Mouse (Mus musculus) kidney, adult 18-20 months (tissue): ENCODE data around the gene Nfatc3.
A peak's percentile ranks its signal among the peaks of the same experiment; 100 is the strongest.

ENCODE experiments used
- DNase-seq: peaks from one replicate; pipeline ENCODE4 v3.0.0; 2021

Nfatc3 gene

GRCm38 (mm10) chr8:106127882-106128410 lies 69.3 kb downstream of the Nfatc3 start:
- DNase-seq = no peak

- no peak for DNase-seq
Observed at GRCm38 (mm10) chr8:106129232-106129930, 70.7 kb downstream of the Nfatc3 start.

GRCm38 (mm10) chr8:106129997-106130396 lies 71.4 kb downstream of the Nfatc3 start:
- no peak for DNase-seq

GRCm38 (mm10) chr8:106130505-106130904 lies 71.9 kb downstream of the Nfatc3 start:
- no peak for DNase-seq

GRCm38 (mm10) chr8:106131021-106131420 lies 72.4 kb downstream of the Nfatc3 start:
- no peak for DNase-seq

- DNase-seq = no peak
Observed at GRCm38 (mm10) chr8:106131488-106132222, 73.0 kb downstream of the Nfatc3 start.

- no peak for DNase-seq
Observed at GRCm38 (mm10) chr8:106132356-106132755, 73.7 kb downstream of the Nfatc3 start.

- no peak for DNase-seq
Observed at GRCm38 (mm10) chr8:106133526-106133925, 74.9 kb downstream of the Nfatc3 start.

GRCm38 (mm10) chr8:106133946-106134345 lies 75.3 kb downstream of the Nfatc3 start:
- DNase-seq = no peak

GRCm38 (mm10) chr8:106134751-106135571 lies 76.3 kb downstream of the Nfatc3 start:
- DNase-seq = peak; percentile 92

- DNase-seq = no peak
Observed at GRCm38 (mm10) chr8:106135672-106136071, 77.0 kb downstream of the Nfatc3 start.

GRCm38 (mm10) chr8:106136156-106137130 lies 77.8 kb downstream of the Nfatc3 start, which contains the start of gene Esrp2:
Gene Esrp2, minus strand, starts transcription at chr8:106136974.
- DNase-seq = peak; percentile 90

- DNase-seq = no peak
Observed at GRCm38 (mm10) chr8:106137218-106137905, 78.7 kb downstream of the Nfatc3 start.

GRCm38 (mm10) chr8:106137906-106138477 lies 79.4 kb downstream of the Nfatc3 start:
- DNase-seq = peak; percentile 85

GRCm38 (mm10) chr8:106138616-106139015 lies 80.0 kb downstream of the Nfatc3 start:
- no peak for DNase-seq

- DNase-seq = no peak
Observed at GRCm38 (mm10) chr8:106140191-106140590, 81.6 kb downstream of the Nfatc3 start.

GRCm38 (mm10) chr8:106140769-106141168 lies 82.1 kb downstream of the Nfatc3 start:
- DNase-seq = peak; percentile 88

GRCm38 (mm10) chr8:106145331-106145730 lies 86.7 kb downstream of the Nfatc3 start:
- no peak for DNase-seq

GRCm38 (mm10) chr8:106146014-106146413 lies 87.4 kb downstream of the Nfatc3 start:
- no peak for DNase-seq

GRCm38 (mm10) chr8:106147868-106148565 lies 89.4 kb downstream of the Nfatc3 start:
- DNase-seq = no peak
